Mouse (Mus musculus) embryonic fibroblast, embryonic 13.5 days (primary cell): ENCODE measurements around the gene Sdhaf4. TPM values are rescaled to one million over a fixed set of nuclear protein-coding genes. Genes with fewer than 3 reads are reported as not detected.
"Not testable (repeated sequence)": the region's sequence is repeated elsewhere in the genome, so short reads cannot be mapped to it uniquely, and the experiment has no call there.

Experiments used
- H3K27ac ChIP-seq: 2 replicates; pipeline ENCODE4 v1.5.1; 2012; ENCODE audit warnings: low read length, control low read depth, inconsistent platforms; ENCODE audit not compliant: insufficient read depth
- H3K4me1 ChIP-seq: 2 replicates; pipeline ENCODE4 v1.6.1; 2011; ENCODE audit warnings: low read length; ENCODE audit not compliant: control insufficient read depth, insufficient read depth
- H3K4me3 ChIP-seq: 2 replicates; pipeline ENCODE4 v1.5.1; 2011; ENCODE audit warnings: mild to moderate bottlenecking, control low read depth, low read length; ENCODE audit not compliant: insufficient read depth
- CTCF ChIP-seq: IDR thresholded peaks from 2 replicates; pipeline ENCODE4 v1.5.1; 2011; ENCODE audit warnings: mild to moderate bottlenecking, control low read depth, low read length, moderate library complexity, borderline replicate concordance; ENCODE audit not compliant: insufficient read depth
- POLR2A ChIP-seq: IDR thresholded peaks from 2 replicates; pipeline ENCODE4 v1.6.1; 2011; ENCODE audit warnings: low read depth, mild to moderate bottlenecking, control low read depth, low read length, moderate library complexity
- polyA plus RNA-seq: library from polyadenylated mRNA; stranded (reverse); fragments of >200 nt; gene quantifications from 2 replicates; pipeline ENCODE4 v1.2.4, GENCODE M21; 2011; ENCODE audit warnings: low read depth; ENCODE audit not compliant: missing spikeins, insufficient read length

Gene Sdhaf4
- polyA plus RNA-seq, 1 experiment, result 27.4 TPM

GRCm38 (mm10) chr1:23998866-23999265 is 6.6 kb downstream of the Sdhaf4 start:
- no peaks in the 10 kb centered on the region for H3K4me1 ChIP-seq
- no peak for TF ChIP-seq POLR2A
- no peak for TF ChIP-seq CTCF
- H3K27ac ChIP-seq, result no peak overlapping the region
- no peak overlapping the region for H3K4me3 ChIP-seq

DNA sequence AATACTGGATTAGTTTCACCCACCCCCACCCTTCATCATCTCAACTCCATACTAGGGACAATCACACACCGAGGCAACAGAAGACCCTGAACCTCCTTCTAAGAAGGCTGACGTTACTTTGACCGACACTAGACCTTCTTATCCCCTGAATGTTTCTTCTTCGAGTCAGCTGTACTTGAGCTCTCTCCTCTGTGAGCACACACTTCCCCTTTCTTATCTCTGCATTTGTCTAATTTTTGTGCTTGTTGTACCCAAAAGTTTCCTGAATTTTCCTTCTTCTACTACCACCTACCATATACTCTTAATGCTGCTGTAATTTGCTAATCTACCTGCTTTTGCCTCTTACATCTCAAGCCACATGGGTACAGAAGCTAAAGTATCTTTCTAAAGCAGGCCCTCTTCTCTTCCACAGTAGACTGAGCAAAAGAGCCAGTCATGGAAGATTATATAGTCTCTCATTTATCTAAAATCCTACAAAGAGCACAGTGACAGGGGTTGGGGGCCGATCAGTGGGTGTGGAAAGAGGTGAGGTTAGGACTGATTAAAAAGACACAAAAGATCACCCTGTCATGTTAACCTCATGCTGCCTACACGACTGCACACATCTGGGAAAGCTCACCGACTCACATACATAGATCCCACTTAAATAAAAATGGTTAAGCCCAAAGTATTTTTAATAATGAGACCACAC is 7.2 kb downstream of the Sdhaf4 start:
- TF ChIP-seq POLR2A (no peak), CTCF (no peak)
- H3K27ac ChIP-seq, result no peak overlapping the region
- no peaks in the 10 kb centered on the region for H3K4me1 ChIP-seq
- H3K4me3 ChIP-seq, result no peak overlapping the region

GRCm38 (mm10) chr1:23997493-23997892 is 8.0 kb downstream of the Sdhaf4 start:
- TF ChIP-seq POLR2A, result no peak
- no peak for TF ChIP-seq CTCF
- Histone ChIP-seq H3K4me1 (no peaks in the 10 kb centered on the region), H3K27ac (no peak overlapping the region), H3K4me3 (no peak overlapping the region)

DNA sequence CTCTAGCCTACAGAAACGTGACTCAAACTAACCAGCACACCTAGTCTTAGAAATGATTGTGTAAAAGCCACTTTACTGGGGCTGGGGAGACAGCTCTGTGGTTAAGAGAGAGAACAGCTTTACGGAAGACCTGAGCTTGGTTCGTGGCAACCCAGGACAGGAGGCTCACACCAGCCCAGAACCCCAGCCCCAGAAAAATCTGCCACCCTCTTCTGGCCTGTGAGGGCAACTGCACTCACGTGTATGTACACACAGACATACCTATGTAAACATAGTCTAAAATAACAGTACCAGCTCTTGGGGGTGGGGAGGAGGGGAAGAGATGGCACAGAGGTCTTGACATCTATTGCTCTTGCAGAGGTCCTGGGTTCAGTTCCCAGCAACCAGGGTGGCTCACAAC is 10.0 kb downstream of the Sdhaf4 start:
- TF ChIP-seq POLR2A (no peak), CTCF (no peak)
- Histone ChIP-seq H3K27ac (no peak overlapping the region), H3K4me1 (no peaks in the 10 kb centered on the region), H3K4me3 (no peak overlapping the region)

DNA sequence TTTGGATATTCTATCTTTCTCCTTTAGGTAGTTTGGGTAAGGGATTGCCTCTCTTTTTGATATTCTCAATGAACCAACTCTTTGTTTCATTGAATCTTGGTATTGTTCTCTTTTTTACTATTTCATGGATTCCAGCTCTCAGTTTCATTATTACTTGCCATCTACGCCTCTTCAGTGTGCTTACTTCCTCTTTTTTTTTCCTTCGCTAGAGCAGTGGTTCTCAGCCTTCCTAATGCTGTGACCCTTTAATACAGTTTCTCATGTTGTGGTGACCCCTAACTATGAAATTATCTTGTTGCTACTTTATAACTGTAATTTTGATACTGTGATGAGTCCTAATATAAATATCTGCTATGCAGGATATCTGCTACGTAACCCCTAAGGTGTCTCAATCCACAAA is 22.3 kb downstream of the Sdhaf4 start:
- no peak overlapping the region for H3K4me3 ChIP-seq
- H3K27ac ChIP-seq, result no peak overlapping the region
- TF ChIP-seq CTCF (no peak), POLR2A (no peak)
- H3K4me1 ChIP-seq, result no peaks in the 10 kb centered on the region

- H3K27ac ChIP-seq, result no peak overlapping the region
- H3K4me1 ChIP-seq, result no peaks in the 10 kb centered on the region
- TF ChIP-seq CTCF (no peak), POLR2A (no peak)
- H3K4me3 ChIP-seq, result no peak overlapping the region
Measured at GRCm38 (mm10) chr1:23978281-23978680, 27.2 kb downstream of the Sdhaf4 start.

DNA sequence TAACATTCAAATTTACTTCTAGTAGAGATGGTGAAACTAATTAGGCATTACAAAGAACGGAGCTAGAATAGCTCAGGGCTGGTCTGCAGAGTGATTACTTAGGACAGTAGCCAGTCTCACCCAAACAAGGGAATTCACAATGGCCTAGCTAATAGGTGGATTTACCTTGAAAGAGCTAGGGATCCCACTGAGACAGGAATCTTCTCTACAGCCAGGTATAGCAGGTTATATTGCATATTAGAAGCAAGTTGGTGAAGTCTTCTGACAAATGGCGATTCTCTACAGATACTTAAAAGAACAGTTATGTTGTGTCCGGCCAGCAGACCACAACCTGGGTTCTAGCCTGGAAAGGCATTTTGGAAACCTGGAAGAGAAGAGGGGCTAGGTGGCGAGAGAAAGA is 34.3 kb downstream of the Sdhaf4 start:
- not testable (repeated sequence) for H3K4me1 ChIP-seq, H3K4me3 ChIP-seq, H3K27ac ChIP-seq

GRCm38 (mm10) chr1:23968027-23968725 is 37.3 kb downstream of the Sdhaf4 start:
- no peak for TF ChIP-seq POLR2A
- TF ChIP-seq CTCF, result no peak
- Histone ChIP-seq H3K27ac (no peak overlapping the region), H3K4me1 (0 out of 2 replicates have a peak, but pooled peaks cover 2% of the 10 kb centered on the region), H3K4me3 (no peak overlapping the region)

DNA sequence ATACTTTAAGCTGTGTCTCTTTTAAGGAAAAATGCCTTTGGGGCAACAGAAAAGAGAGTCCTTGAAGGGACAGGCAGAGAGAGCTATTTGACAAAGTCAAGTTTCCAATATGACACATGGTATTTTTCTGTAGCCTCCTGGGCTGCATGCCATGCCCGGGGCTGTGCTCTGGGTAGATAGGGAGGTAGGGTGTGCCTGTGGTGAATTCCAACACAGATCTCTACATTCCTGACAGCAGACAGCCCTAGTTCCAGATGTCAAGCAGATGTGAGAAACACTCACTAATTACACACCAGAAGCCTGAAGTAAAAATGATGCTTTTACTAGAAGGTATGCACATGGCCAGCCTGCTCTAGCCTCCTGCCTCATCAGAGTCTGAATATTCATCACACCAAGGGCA is 39.2 kb downstream of the Sdhaf4 start:
- TF ChIP-seq CTCF (no peak), POLR2A (no peak)
- H3K4me3 ChIP-seq, result no peak overlapping the region

GRCm38 (mm10) chr1:23959415-23959732 is 46.1 kb downstream of the Sdhaf4 start:
- H3K27ac ChIP-seq, result no peak overlapping the region
- no peaks in the 10 kb centered on the region for H3K4me1 ChIP-seq
- no peak overlapping the region for H3K4me3 ChIP-seq
- TF ChIP-seq POLR2A, result no peak
- no peak for TF ChIP-seq CTCF

More for the DNA sequence above, 39.2 kb downstream of the Sdhaf4 start:
- Histone ChIP-seq H3K27ac (no peak overlapping the region; the same call in 1 of the 2 replicates), H3K4me1 (0 out of 2 replicates have a peak, but pooled peaks cover 2% of the 10 kb centered on the region)
